Mouse (Mus musculus) embryo, embryonic 9.5 days (tissue): ENCODE measurements around the gene Rcbtb2.

Experiments used
- DNase-seq: peaks from one replicate; pipeline ENCODE4 v3.0.0-alpha.2; 2017; ENCODE audit errors: extremely low spot score

Rcbtb2 gene

GRCm38 (mm10) chr14:73116938-73117337, 5.9 kb upstream of the Rcbtb2 start:
- DNase-seq: no peak

- DNase-seq: no peak
Observed at GRCm38 (mm10) chr14:73117411-73118392, 5.1 kb upstream of the Rcbtb2 start.

GRCm38 (mm10) chr14:73118482-73119347, 4.1 kb upstream of the Rcbtb2 start:
- no peak for DNase-seq

GRCm38 (mm10) chr14:73119459-73119858, 3.4 kb upstream of the Rcbtb2 start:
- no peak for DNase-seq

- DNase-seq: no peak
Observed at GRCm38 (mm10) chr14:73119966-73120365, 2.9 kb upstream of the Rcbtb2 start.

- no peak for DNase-seq
Observed at GRCm38 (mm10) chr14:73122211-73122922, 470 bp upstream of the Rcbtb2 start.

GRCm38 (mm10) chr14:73123381-73123780, 544 bp downstream of the Rcbtb2 start:
- no peak for DNase-seq

GRCm38 (mm10) chr14:73123786-73124185, 949 bp downstream of the Rcbtb2 start:
- DNase-seq: no peak

- no peak for DNase-seq
Observed at GRCm38 (mm10) chr14:73130519-73130918, 7.7 kb downstream of the Rcbtb2 start.

- DNase-seq: no peak
Observed at GRCm38 (mm10) chr14:73131856-73132410, 9.1 kb downstream of the Rcbtb2 start.

- no peak for DNase-seq
Observed at GRCm38 (mm10) chr14:73132731-73133130, 9.9 kb downstream of the Rcbtb2 start.

GRCm38 (mm10) chr14:73137234-73137633, 14.4 kb downstream of the Rcbtb2 start:
- DNase-seq: no peak

- DNase-seq: no peak
Observed at GRCm38 (mm10) chr14:73138483-73138882, 15.6 kb downstream of the Rcbtb2 start.

GRCm38 (mm10) chr14:73139866-73140265, 17.0 kb downstream of the Rcbtb2 start:
- no peak for DNase-seq

GRCm38 (mm10) chr14:73141800-73142199, 19.0 kb downstream of the Rcbtb2 start:
- no peak for DNase-seq

GRCm38 (mm10) chr14:73142421-73142895, 19.6 kb downstream of the Rcbtb2 start:
- no peak for DNase-seq

- DNase-seq: peak; percentile 90
Observed at GRCm38 (mm10) chr14:73142896-73143709, 20.3 kb downstream of the Rcbtb2 start.

GRCm38 (mm10) chr14:73143710-73144420, 21.0 kb downstream of the Rcbtb2 start:
- peak; percentile 14 for DNase-seq

GRCm38 (mm10) chr14:73145531-73145930, 22.7 kb downstream of the Rcbtb2 start:
- no peak for DNase-seq

GRCm38 (mm10) chr14:73146721-73147120, 23.9 kb downstream of the Rcbtb2 start:
- no peak for DNase-seq
